Mouse (Mus musculus) thymus, postnatal 10 days (tissue): ENCODE results near the gene Cox7a1.
"Not testable (repeated sequence)": the region's sequence is repeated elsewhere in the genome, so short reads cannot be mapped to it uniquely, and the experiment has no call there.

Experiments used
- DNase-seq, 2 experiments: peaks; one replicate each; pipeline ENCODE4 v3.0.0; 2021; ENCODE audit warnings: low spot score in 2 of 2

Gene Cox7a1

DNA sequence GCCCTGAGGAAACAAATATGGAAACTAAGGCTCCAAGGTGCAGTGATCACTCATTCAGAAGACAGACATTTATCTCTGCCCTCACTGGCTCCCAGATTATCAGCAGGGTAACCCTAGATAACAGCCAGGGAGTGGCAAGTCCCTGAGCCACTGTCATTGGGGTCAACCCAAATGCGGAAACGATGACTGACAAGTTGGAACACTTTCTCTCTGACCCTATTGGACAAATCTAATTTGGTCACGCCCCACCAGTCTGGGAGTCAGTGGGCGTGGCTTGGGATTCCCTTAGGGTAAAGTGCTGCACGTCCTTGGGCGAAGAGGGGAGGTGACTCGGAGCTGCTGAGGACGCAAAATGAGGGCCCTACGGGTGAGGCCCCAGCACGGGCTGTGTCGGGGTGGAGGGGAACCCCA is at the start of gene Cox7a1:
TSS of gene Cox7a1 (plus strand) at position 266 of the 411 bp plus-strand sequence.
- DNase-seq, result peak; percentile 84 to 86

DNA sequence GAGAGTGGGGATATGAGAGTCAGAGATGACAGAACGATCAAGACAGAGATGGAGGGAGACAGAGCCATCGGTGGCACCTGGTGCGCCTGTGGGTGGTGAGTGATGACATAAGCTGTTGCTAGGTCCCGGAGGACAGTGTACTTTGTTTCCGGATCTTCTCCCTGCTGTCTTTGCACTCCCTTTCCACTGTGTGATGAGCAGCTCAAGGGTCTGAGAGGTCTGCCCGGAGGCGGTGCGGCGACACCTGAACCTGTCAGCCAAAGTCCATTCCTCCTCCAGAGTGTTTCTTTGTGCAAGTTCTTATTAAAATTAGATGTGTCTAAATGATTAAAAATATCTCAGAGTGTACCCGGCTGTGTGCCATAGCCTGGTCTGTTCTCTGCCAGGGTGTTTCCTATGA is 47.1 kb upstream of the Cox7a1 start:
- no peak for DNase-seq

DNA sequence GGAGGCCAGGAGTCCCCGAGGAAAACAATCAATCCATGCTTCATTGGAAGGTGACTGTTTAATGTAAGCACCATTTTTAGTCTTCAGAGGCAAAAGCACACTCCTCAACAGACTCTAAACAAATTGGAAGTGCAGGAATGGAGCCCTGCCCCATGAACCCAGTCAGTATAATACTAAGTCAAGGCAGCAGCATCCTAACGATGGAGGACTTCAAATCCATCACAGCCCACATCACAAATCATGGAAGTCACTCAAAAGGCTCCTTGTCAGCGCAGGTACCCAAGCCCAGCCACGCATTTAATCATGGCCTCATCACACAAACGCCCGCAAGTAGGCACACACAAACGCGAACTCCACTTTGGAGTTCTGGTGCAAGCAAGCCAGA is 40.8 kb upstream of the Cox7a1 start:
- DNase-seq, result no peak

GRCm38 (mm10) chr7:30143555-30144209 is 40.3 kb upstream of the Cox7a1 start:
- DNase-seq, result peak; percentile 46 to 57

- no peak for DNase-seq
These were observed 36.9 kb upstream of the Cox7a1 start for GRCm38 (mm10) chr7:30147011-30147410.

DNA sequence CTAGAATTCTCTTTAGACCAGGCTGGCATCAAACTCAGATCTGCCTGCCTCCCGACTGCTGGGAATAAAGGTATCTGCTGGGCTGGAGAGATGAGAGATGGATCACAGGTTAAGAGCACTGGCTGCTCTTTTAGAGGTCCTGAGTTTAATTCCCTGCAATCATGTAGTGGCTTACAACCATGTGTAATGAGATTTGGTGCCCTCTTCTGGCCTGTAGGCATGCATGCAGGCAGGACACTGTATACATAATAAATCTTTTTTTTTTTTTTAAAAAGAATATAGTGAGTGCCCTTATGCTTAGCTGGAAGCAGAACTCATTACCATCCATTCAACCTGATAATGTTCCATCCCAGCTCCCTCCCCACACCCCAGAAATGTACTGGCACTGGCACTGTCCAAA is 29.9 kb upstream of the Cox7a1 start:
- DNase-seq, result no peak

GRCm38 (mm10) chr7:30155507-30155906 is 28.4 kb upstream of the Cox7a1 start:
- DNase-seq, result no peak

- DNase-seq, result no peak
These were observed 20.8 kb upstream of the Cox7a1 start for GRCm38 (mm10) chr7:30163113-30163512.

DNA sequence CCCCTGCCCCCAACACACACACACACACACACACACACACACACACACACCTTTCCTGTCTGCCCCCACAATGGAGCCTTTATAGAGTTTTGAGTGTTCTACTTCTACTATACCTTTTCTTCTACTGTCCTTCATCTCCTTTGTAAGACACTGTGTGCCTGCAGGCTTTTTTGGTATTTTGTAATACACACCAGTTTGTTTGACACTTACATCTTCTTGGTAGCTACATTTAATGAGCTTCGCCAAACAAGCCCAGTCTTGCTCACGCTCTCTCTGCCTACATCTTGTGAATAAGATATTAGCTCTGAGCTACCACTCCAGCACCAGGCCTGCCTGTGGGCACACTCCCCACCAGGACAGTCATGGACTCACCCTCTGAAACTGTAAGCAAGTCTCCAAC is 19.2 kb upstream of the Cox7a1 start:
- no peak for DNase-seq

GRCm38 (mm10) chr7:30168914-30169582 is 14.9 kb upstream of the Cox7a1 start:
- no peak for DNase-seq

DNA sequence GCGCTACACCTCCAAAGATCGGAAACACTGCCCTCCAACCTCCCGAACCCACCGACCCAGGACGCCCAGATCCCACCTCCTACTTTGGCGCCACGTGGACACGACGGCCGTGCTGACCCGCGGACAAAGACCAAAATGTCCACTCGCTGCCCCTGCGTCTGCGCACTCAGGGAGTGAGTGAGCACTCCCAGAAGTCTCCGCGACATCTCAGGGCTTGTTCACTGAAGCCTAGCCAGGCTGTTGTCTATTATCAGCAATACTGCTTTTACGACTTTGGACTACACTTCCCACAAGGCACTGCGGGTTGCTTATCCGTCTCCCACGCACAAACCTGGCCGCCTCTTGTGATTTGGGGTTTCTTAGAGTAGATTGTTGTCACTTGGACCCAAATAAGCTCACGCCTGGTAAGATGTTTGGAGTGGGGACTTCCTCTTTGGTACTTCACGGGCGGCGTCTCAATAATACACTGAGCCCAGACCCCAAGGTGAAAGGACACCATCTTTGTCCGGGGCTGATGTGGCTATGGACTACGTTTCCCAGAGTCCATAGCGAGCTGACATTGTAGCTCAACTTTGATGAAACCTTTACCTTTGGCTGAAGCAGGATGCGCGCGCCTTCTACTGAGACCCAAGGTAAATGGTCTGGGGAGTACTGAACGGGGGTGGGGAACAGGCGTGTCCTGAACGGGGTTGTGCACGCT is 14.2 kb upstream of the Cox7a1 start, which contains the start of gene Zfp146:
TSS of gene Zfp146 (minus strand) at position 168 of the 700 bp plus-strand sequence.
- peak; percentile 82 for DNase-seq

- no peak for DNase-seq
These were observed 13.5 kb upstream of the Cox7a1 start for GRCm38 (mm10) chr7:30170283-30170951.

DNA sequence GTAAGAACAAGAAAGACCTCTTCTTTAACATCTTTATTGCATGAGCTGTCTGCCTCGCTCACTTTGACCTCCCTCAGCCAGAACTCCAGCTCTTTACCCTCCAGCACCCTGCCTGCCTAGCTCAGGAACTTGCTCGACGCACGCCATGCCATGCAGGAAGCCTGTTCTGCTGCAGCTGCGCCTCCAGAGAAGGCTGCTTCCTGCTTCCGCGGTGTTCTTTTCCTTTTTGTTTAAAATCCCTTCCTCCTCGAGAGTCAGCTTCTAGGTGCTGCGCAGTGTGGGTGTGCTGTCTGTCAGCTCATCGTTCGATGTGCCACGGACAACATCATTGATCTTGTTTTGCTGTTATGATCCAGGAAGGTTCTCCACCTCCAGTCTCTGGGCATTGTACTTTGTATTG is 7.5 kb upstream of the Cox7a1 start:
- DNase-seq, result peak in 1 of 2 experiments; percentile 18

DNA sequence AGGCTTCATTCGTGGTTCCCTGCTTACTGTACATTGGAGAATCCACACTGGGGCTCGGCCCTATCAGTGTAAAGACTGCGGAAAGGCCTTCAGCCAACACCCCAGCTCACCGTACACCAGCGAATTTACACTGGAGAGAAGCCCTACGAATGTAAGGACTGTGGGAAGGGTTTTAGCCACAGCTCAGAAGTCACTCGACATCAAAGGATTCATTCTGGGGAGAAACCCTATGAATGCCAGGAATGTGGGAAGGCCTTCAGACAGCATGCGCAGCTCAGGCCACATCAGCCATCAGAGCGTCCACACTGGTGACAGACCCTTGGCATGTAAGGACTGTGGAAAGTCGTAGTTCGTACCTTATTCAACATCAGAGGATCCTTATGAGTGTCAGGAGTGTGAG is 5.7 kb upstream of the Cox7a1 start:
- DNase-seq, result no peak

DNA sequence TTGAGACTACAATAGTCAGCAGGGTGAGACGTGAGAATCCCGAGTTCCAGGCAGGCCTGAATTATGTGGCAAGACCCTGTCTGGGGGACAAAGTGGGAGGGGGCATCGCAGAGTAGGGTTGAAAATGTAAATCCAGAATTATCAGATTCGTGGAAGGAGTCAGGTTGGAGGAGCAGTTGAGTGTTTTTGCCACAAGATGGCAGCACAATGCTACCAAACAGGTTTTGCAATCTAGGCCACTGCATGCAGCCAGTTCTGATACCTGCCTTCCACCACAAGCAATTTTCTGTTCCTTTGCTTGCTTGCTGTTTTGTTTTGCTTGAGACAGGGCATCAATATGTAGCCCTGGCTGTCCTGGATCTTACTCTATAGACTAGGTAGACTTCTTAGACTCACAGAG is 2.6 kb upstream of the Cox7a1 start:
- peak; percentile 47 to 74 for DNase-seq

DNA sequence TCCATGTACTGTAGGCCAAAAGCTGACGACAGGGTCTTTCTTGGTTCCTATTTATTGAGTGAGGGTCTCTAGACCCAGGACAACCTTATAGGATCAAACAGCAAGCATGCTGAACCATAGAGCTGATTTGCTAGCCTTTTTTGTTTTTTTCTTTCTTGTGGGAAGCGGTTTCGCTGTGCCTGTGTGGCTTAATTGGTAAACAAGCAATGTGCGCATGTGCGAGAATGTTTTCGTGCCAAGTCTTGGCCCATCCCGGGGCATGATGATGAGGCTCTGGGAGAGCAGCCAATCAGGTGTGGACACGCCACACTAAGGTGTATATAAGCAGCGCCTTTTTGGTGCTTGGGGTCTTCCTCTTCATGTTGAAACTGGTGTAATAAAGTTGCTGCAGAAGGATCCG is 2.0 kb upstream of the Cox7a1 start:
- DNase-seq, result not testable (repeated sequence)

- not testable (repeated sequence) for DNase-seq
These were observed 755 bp upstream of the Cox7a1 start for GRCm38 (mm10) chr7:30183189-30183588.

GRCm38 (mm10) chr7:30184641-30185348 is 851 bp downstream of the Cox7a1 start:
- DNase-seq, result no peak

- DNase-seq, result no peak
These were observed 4.6 kb downstream of the Cox7a1 start for GRCm38 (mm10) chr7:30188344-30189115.

DNA sequence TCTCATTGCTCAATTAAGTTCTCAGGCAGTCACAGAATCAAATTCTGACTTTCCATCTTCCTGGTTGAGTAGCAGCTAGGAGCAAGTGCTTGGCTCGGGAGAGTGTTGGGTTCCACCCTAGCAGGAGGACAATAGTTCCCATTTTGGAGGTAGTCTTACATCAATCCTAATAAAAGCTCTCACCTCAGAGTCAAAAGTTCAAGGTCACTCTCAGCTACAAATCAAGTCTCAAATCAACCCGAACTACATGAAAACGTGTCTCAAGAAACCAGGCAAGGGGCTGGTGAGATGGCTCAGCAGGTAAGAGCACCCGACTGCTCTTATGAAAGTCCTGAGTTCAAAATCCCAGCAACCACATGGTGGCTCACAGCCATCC is 5.2 kb downstream of the Cox7a1 start:
- DNase-seq, result no peak

- no peak for DNase-seq
These were observed 8.1 kb downstream of the Cox7a1 start for GRCm38 (mm10) chr7:30192088-30192487.
